Mouse (Mus musculus) stomach, postnatal 0 days (tissue): ENCODE data around the gene Nxpe2.

ENCODE experiments used
- CTCF ChIP-seq: IDR thresholded peaks from 2 replicates; pipeline ENCODE4 v1.5.1; 2016; ENCODE audit warnings: antibody characterized with exemption, low read depth, mild to moderate bottlenecking, moderate library complexity
- EP300 ChIP-seq: optimal IDR thresholded peaks from 2 replicates; pipeline ENCODE3; 2016; ENCODE audit warnings: antibody characterized with exemption

DNA sequence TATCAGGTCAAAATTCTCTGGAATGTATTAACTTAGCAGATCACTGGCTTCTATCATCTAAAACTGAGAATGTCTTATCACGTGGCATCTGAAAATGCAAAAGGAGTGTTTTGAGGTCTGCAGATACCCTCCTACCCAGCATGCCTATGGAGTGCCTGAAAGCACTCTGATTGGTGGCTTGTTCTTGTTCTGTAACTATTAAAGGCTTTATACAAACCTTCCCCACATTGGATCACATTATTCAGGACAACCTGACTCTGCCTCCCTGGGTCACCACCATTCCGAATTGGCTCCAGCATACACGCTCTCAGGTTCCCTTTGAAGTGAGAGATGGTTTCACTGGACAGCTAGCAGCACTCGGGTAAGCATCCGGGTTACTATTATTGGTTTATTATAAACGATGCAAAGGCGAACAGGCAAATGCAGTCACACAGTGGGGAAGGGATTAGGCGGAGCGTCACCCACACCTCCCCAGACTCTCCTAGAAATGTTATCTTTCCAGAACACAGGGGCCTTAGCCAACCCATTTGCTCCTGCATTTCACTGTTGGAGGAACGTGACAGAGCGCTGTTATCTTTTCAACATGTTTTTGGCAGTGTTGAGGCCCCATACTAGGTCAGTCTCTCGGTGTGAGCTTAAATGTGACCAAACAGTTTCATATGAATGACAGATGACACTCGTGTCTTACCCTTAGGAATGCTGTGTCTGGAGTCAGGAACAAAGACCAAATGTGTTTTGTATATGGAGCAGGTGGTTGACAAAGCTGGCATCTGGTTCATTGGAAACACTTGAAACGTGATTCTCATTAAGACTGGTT is 8.8 kb upstream of the Nxpe2 start:
- TF ChIP-seq CTCF (no peak), EP300 (no peak)
